Mouse (Mus musculus) heart, adult 2 months (tissue): ENCODE measurements around the gene Hoxc6. TPM values are rescaled to one million over a fixed set of nuclear protein-coding genes. Genes with fewer than 3 reads are reported as not detected.

Experiments
- DNase-seq, 2 experiments: peaks; one replicate each; pipeline ENCODE4 v3.0.0; 2021
- H3K27ac ChIP-seq: fragments of 200-600 bp; 2 replicates; pipeline ENCODE4 v1.8.1; 2022
- H3K27me3 ChIP-seq: fragments of 200-500 bp; 2 replicates; pipeline ENCODE4 v1.6.1; 2012; ENCODE audit warnings: mild to moderate bottlenecking, low read length, inconsistent platforms, mixed read lengths; ENCODE audit not compliant: control insufficient read depth, insufficient read depth
- H3K36me3 ChIP-seq: fragments of 200-500 bp; 2 replicates; pipeline ENCODE4 v1.6.1; 2012; ENCODE audit warnings: low read length, inconsistent platforms; ENCODE audit not compliant: control insufficient read depth, insufficient read depth
- H3K4me1 ChIP-seq: fragments of 200-500 bp; 2 replicates; pipeline ENCODE4 v1.6.1; 2011; ENCODE audit warnings: low read length; ENCODE audit not compliant: control insufficient read depth, insufficient read depth
- H3K4me3 ChIP-seq: fragments of 200-600 bp; 2 replicates; pipeline ENCODE4 v1.8.1; 2022
- H3K79me2 ChIP-seq: fragments of 200-500 bp; replicated peaks from 2 replicates; pipeline ENCODE4 v1.6.1; 2012; ENCODE audit warnings: mild to moderate bottlenecking, inconsistent platforms, low read length, moderate library complexity, mixed read lengths; ENCODE audit not compliant: control insufficient read depth, insufficient read depth
- H3K9ac ChIP-seq: fragments of 200-500 bp; 2 replicates; pipeline ENCODE4 v1.6.1; 2012; ENCODE audit warnings: low read depth, mild to moderate bottlenecking, control low read depth, inconsistent platforms, low read length, mixed read lengths
- CTCF ChIP-seq: fragments of 200-600 bp; IDR thresholded peaks from 2 replicates; pipeline ENCODE4 v1.8.1; 2022; ENCODE audit warnings: antibody characterized with exemption, mild to moderate bottlenecking, moderate library complexity
- EP300 ChIP-seq: fragments of 200-500 bp; IDR thresholded peaks from 2 replicates; pipeline ENCODE4 v1.6.1; 2011; ENCODE audit warnings: low read depth, low read length, control low read depth; ENCODE audit not compliant: insufficient read depth
- POLR2A ChIP-seq: fragments of 200-500 bp; IDR thresholded peaks from 2 replicates; pipeline ENCODE4 v1.6.1; 2011; ENCODE audit warnings: mild to moderate bottlenecking, low read depth, low read length, control low read depth; ENCODE audit not compliant: insufficient read depth
- WGBS: fragments of 180-500 bp; shearing (Covaris S2); methylation state at CpG from one replicate; pipeline ENCODE4 v1.1.7; 2018; 5-methylcytosine and 5-hydroxymethylcytosine counted together
- intact Hi-C: fragments of 180-260 bp; cut with DNase I; formaldehyde crosslinking; loops from one replicate; pipeline ENCODE4 v1.15.1; 2025
- polyA plus RNA-seq: library from polyadenylated mRNA; depleted of rRNA; stranded (reverse); fragments of >200 nt; gene quantifications from 2 replicates; pipeline ENCODE4 v1.2.3, GENCODE M21; 2012
- total RNA-seq, 2 experiments: library from RNA; stranded (reverse); gene quantifications; 2 replicates each; pipeline ENCODE4 v1.2.3; 2021

Hoxc6 gene
- total and polyA plus RNA-seq, 3 experiments: not detected

DNA sequence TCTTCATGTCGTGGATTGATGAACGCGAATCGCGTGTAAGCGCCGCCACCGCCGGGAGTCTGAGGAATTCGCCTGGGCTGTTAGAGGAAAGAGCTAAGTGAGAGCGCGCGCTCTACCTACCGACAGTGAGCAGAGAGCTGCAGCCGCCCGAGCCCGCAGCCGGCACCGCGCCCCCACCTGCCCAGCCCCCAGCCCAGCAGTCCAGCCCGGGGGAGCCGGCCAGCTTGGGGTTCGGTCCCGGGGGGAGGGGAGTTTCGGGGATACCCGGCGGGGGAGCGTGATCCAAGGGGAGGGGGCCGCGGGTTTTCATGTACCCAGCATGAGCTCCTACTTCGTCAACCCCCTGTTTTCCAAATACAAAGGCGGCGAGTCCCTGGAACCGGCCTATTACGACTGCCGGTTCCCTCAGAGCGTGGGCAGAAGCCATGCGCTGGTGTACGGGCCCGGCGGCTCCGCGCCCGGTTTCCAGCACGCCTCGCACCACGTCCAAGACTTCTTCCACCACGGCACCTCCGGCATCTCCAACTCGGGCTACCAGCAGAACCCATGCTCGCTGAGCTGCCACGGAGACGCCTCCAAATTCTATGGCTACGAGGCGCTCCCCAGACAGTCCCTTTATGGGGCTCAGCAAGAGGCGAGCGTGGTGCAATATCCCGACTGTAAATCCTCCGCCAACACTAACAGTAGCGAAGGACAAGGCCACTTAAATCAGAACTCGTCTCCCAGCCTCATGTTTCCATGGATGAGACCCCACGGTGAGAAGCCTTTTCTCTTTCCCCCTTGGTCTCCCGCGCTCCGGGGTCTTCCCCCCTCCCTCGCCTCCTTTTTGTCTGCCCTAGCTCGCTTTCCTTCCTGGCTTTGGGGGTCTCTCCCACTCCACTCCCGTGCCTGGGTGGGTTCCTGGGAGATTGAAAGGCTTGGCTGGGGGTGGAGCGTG is 7.3 kb upstream of the Hoxc6 start, which contains the start of gene Hoxc8:
Gene Hoxc8 (plus strand): TSS at position 147 of the 937 bp plus-strand sequence.
- Histone ChIP-seq H3K9ac (no peak within 1 kb of the TSS), H3K36me3 (no peaks in the 10 kb centered on the region), H3K27ac (no peak within 1 kb of the TSS), H3K4me1 (no peaks in the 10 kb centered on the region), H3K4me3 (no peak within 1 kb of the TSS), H3K79me2 (no peaks in the 10 kb centered on the region), H3K27me3 (peaks cover 25% of the 10 kb centered on the region)
- intact Hi-C loops: no loop called here
- DNase-seq: no peak
- TF ChIP-seq POLR2A (no peak), EP300 (no peak), CTCF (no peak)
- 2% methylated on average over 69 of the region's 69 CpGs for WGBS

DNA sequence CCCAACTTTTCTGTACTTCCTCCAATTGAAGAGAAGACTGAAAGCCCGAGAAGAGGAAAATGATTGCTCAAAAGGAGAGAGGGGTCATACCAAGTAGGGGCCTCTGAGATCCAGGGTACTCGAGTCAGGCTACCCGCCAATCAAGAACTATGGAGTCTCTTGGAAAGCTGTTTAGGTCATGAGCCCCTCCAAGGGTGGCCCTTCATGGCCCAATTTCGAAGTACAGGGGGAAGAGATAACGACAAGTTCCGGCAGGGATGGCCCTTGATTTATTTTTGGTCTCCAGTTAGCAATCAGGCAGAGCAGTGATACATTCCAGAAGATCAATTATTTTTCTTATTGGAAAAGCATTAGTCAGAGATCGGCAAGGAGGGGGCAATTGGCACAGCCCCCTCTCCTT is 6.3 kb upstream of the Hoxc6 start:
- no peaks in the 10 kb centered on the region for H3K36me3 ChIP-seq
- no peaks in the 10 kb centered on the region for H3K79me2 ChIP-seq
- H3K4me3 ChIP-seq: no peak overlapping the region
- no peak for DNase-seq
- peaks cover 29% of the 10 kb centered on the region for H3K27me3 ChIP-seq
- H3K27ac ChIP-seq: no peak overlapping the region
- 5% methylated on average over 7 of the region's 7 CpGs for WGBS
- TF ChIP-seq POLR2A (no peak), CTCF (no peak), EP300 (no peak)
- H3K4me1 ChIP-seq: no peaks in the 10 kb centered on the region
- intact Hi-C loops: no loop called here
- H3K9ac ChIP-seq: no peak overlapping the region

DNA sequence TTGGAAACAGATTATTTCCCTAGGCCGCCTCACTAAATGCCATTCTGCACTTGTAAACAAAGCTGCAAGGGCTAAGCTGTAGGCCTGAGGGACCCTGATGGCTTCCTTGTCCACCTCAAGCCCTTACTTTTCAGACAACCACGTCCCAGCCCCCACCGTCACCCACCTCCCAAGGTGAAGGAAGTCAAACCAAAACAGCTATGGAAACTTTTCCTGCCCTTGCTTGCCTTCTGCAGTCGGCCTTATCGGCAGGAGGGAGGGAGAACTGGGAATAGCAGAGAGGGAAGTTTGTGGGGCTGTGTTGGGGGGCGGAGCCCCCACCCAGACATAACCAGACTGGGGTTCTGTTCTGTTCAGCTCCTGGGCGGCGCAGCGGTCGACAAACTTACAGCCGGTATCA is 5.9 kb upstream of the Hoxc6 start:
- Histone ChIP-seq H3K27ac (no peak overlapping the region), H3K4me3 (no peak overlapping the region), H3K27me3 (peaks cover 27% of the 10 kb centered on the region)

DNA sequence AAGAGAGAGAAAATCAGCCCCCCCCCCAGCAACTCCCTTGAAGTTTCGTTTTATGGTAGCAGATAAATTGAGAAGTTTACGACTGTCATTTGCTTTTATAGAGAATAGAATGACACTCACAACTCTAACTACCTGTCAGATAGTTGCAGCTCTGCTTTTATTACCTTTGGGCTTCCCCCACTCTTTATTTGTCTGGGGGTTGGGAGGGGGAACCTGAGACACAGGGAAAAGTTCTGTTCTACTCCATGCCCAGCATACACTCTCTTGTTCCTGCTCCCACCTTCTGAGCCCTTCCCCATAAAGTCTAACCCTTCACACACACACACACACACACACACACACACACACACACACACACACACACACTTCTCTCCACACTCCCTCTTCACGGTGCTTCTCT is 5.2 kb upstream of the Hoxc6 start:
- no peak overlapping the region for H3K27ac ChIP-seq
- intact Hi-C loops: no loop called here
- H3K79me2 ChIP-seq: no peaks in the 10 kb centered on the region
- H3K36me3 ChIP-seq: no peaks in the 10 kb centered on the region
- no peak for DNase-seq
- no peak overlapping the region for H3K9ac ChIP-seq
- no peak for TF ChIP-seq POLR2A
- TF ChIP-seq CTCF: no peak
- TF ChIP-seq EP300: no peak
- WGBS: 8% methylated on average over 3 of the region's 3 CpGs
- peaks cover 30% of the 10 kb centered on the region for H3K27me3 ChIP-seq
- no peak overlapping the region for H3K4me3 ChIP-seq
- H3K4me1 ChIP-seq: no peaks in the 10 kb centered on the region

More for the DNA sequence above, 5.9 kb upstream of the Hoxc6 start:
- no peaks in the 10 kb centered on the region for H3K4me1 ChIP-seq
- DNase-seq: no peak
- H3K36me3 ChIP-seq: no peaks in the 10 kb centered on the region
- 3% methylated on average over 11 of the region's 11 CpGs for WGBS
- no peaks in the 10 kb centered on the region for H3K79me2 ChIP-seq
- H3K9ac ChIP-seq: no peak overlapping the region
- TF ChIP-seq EP300: no peak
- TF ChIP-seq CTCF: no peak
- TF ChIP-seq POLR2A: no peak
- intact Hi-C loops: no loop called here

DNA sequence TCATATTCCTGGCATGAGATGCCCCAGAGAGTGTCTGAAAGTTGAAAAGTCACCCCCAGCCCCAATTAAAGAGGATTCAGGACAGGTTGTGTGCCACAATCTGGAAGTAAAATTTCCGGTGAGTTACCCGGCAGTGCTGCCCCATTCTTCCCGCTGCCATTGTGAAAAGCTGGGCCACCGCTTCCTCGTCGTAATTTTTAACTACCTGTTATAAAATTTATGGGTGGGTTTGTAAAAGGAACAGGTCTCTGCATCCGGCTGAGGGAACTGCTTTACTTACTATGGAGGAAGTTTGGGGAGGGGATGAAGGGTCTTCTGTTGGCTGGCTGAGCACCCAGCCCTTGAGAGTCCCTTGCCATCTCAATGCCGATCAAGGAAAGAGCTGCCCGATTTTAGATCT is 1.5 kb upstream of the Hoxc6 start:
- no peaks in the 10 kb centered on the region for H3K36me3 ChIP-seq
- H3K27ac ChIP-seq: no peak overlapping the region
- no peaks in the 10 kb centered on the region for H3K79me2 ChIP-seq
- H3K4me1 ChIP-seq: no peaks in the 10 kb centered on the region
- WGBS: 4% methylated on average over 9 of the region's 9 CpGs
- H3K4me3 ChIP-seq: no peak overlapping the region
- intact Hi-C loops: no loop called here
- no peak overlapping the region for H3K9ac ChIP-seq
- TF ChIP-seq EP300 (no peak), POLR2A (no peak), CTCF (no peak)
- H3K27me3 ChIP-seq: peaks cover 26% of the 10 kb centered on the region
- DNase-seq: no peak

DNA sequence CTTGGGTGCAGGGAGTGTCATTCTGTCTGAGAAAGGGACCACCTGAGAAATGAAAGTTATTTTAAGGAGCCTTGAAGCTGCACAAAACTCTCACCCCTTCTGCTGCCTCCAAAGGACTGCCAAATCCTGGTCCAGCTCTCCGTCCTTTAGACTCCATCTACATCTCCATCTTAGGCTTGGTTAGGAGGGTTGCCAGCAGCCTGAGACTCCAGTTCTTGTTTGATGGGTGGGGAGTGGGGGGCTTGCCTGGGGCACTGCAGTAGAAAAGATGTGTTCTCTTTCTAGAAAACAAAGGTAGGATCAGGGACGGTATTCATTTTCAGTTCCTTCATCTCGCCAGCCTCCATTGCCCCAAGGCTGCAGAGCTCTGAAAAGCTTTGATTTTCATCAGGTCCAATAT is 626 bp upstream of the Hoxc6 start:
- Histone ChIP-seq H3K79me2 (no peaks in the 10 kb centered on the region), H3K4me3 (no peak overlapping the region), H3K36me3 (no peaks in the 10 kb centered on the region), H3K9ac (no peak overlapping the region), H3K27ac (no peak overlapping the region), H3K4me1 (no peaks in the 10 kb centered on the region), H3K27me3 (peaks cover 24% of the 10 kb centered on the region)
- TF ChIP-seq POLR2A (no peak), CTCF (no peak), EP300 (no peak)
- intact Hi-C loops: no loop called here
- no peak for DNase-seq
- 6% methylated on average over 3 of the region's 3 CpGs for WGBS
